In genomic region chr1:133045861-133046440, GRCm38 (mm10) we compare ENCODE assay signal across 8 mouse cellular contexts. TPM values are rescaled to one million over a fixed set of nuclear protein-coding genes. Genes with fewer than 3 reads are reported as not detected.
DNase-seq lines count a peak whose midpoint lies in the region; ATAC-seq and TF ChIP-seq lines count a peak whose summit lies in the region.

No protein-coding gene starts in this region.

- H3K9ac ChIP-seq in embryonic facial prominence, embryonic 15.5 days: peak overlapping the region; percentile 92
- peak overlapping the region; percentile 99 for H3K9ac ChIP-seq in midbrain, postnatal 0 days (replicated peaks; ENCODE audit: low read length, poor library complexity, severe bottlenecking)

- ATAC-seq in embryonic facial prominence, embryonic 15.5 days (ENCODE audit: insufficient number of reproducible peaks, low FRiP score, low TSS enrichment, low read depth): peak; percentile 84
- peak; percentile 90 for ATAC-seq in midbrain, postnatal 0 days (ENCODE audit: low FRiP score)

- H3K36me3 ChIP-seq in embryonic facial prominence, embryonic 15.5 days: no peaks in the 10 kb centered on the region
- H3K36me3 ChIP-seq in midbrain, postnatal 0 days (ENCODE audit: insufficient read depth, low read length): no peaks in the 10 kb centered on the region

- H3K4me2 ChIP-seq in embryonic facial prominence, embryonic 15.5 days (replicated peaks): peak overlapping the region; percentile 87
- H3K4me2 ChIP-seq in midbrain, postnatal 0 days (ENCODE audit: low read depth, low read length, poor library complexity, severe bottlenecking): peak overlapping the region; percentile 72

- H3K9me3 ChIP-seq in embryonic facial prominence, embryonic 15.5 days (replicated peaks): no peaks in the 10 kb centered on the region
- no peaks in the 10 kb centered on the region for H3K9me3 ChIP-seq in midbrain, postnatal 0 days (ENCODE audit: low read length)

- H3K4me1 ChIP-seq in embryonic facial prominence, embryonic 15.5 days: peaks cover 29% of the 10 kb centered on the region
- peaks cover 14% of the 10 kb centered on the region; the same call in 1 of the 2 replicates for H3K4me1 ChIP-seq in midbrain, postnatal 0 days (ENCODE audit: insufficient read depth, low read length)

- peak; percentile 48 for TF ChIP-seq CTCF in midbrain, postnatal 0 days (IDR thresholded peaks at IDR 0.05)

- under 1% methylated on average over 60 of the region's 71 CpGs for WGBS in embryonic facial prominence, embryonic 15.5 days
- WGBS in midbrain, postnatal 0 days: under 1% methylated on average over 63 of the region's 71 CpGs

- peak overlapping the region; percentile 84 for H3K4me3 ChIP-seq in embryonic facial prominence, embryonic 15.5 days (replicated peaks)
- peak overlapping the region; percentile 68 for H3K4me3 ChIP-seq in midbrain, postnatal 0 days (ENCODE audit: low read depth, low read length)

- DNase-seq in 416B (ENCODE audit: low read depth): peak; percentile 64
- peak; percentile 84 for DNase-seq in adrenal gland, postnatal 25 days
- peak; percentile 78 to 80 for DNase-seq in heart, adult 9 months (ENCODE audit: low spot score in 2 of 2)
- peak; percentile 54 to 64 for DNase-seq in kidney, adult 8-10 months
- DNase-seq in liver: peak; percentile 67
- peak; percentile 80 for DNase-seq in midbrain, postnatal 0 days (ENCODE audit: low spot score)
- DNase-seq in spleen, postnatal 10 days (ENCODE audit: low spot score in 2 of 2): peak; percentile 61 to 80

- H3K27me3 ChIP-seq in embryonic facial prominence, embryonic 15.5 days: no peaks in the 10 kb centered on the region
- no peaks in the 10 kb centered on the region for H3K27me3 ChIP-seq in midbrain, postnatal 0 days (ENCODE audit: insufficient read depth, low read length)

- H3K27ac ChIP-seq in embryonic facial prominence, embryonic 15.5 days (replicated peaks): peak overlapping the region; percentile 90
- H3K27ac ChIP-seq in midbrain, postnatal 0 days (ENCODE audit: low read depth, low read length): peak overlapping the region; percentile 97

RNA-seq across cellular contexts. Expression of gene Pik3c2b, which starts 0.5 kb away (rescaled TPM):
- total RNA-seq in adrenal gland, postnatal 25 days (2021): 7.9 and 8.3 TPM in 2 replicates
- polyA plus RNA-seq in embryonic facial prominence, embryonic 15.5 days (2015; fragmentation: Nextera tagmentation; extraction: Ambion mirVana): 6.2 and 8.1 TPM in 2 replicates
- 21.3 and 28.5 TPM in 2 replicates for total RNA-seq in midbrain, postnatal 0 days (2014; rRNA removed)
- polyA plus RNA-seq in midbrain, postnatal 0 days (2015; fragmentation: Nextera tagmentation; extraction: Ambion mirVana): 8.4 and 9.2 TPM in 2 replicates

RNA-seq across cellular contexts. Expression of gene Mdm4, which starts 15.6 kb away (rescaled TPM):
- total RNA-seq in adrenal gland, postnatal 25 days (2021): 91.6 and 115 TPM in 2 replicates
- 33.5 and 42.3 TPM in 2 replicates for polyA plus RNA-seq in embryonic facial prominence, embryonic 15.5 days (2015; fragmentation: Nextera tagmentation; extraction: Ambion mirVana)
- total RNA-seq in midbrain, postnatal 0 days (2014; rRNA removed): 54.4 and 84.5 TPM in 2 replicates
- 28.2 and 28.9 TPM in 2 replicates for polyA plus RNA-seq in midbrain, postnatal 0 days (2015; fragmentation: Nextera tagmentation; extraction: Ambion mirVana)

Comparison
In these comparisons a context has a peak if more than half of its experiments do, and no peak if none do; other contexts are left out.
1. Peak in every context shown above with its lines: DNase-seq, ATAC-seq, H3K4me3 ChIP-seq and H3K27ac ChIP-seq.